Mouse (Mus musculus): ENCODE measurements at regions not wholly inside any gene's neighbourhood (a gene's known extent, or its start where the extent isn't known, plus 50 kb on each side); places are given as distances from the start of the nearest gene placed in this dataset.
A peak's percentile ranks its signal among the peaks of the same experiment; 100 is the strongest.

GRCm38 (mm10) chr5:62545785-62546184, 220.2 kb downstream of the Arap2 start:
- DNase-seq = no peak

GRCm38 (mm10) chr5:62539304-62539703, 226.7 kb downstream of the Arap2 start:
- no peak for DNase-seq

GRCm38 (mm10) chr5:62511827-62512226, 254.1 kb downstream of the Arap2 start:
- DNase-seq = no peak

GRCm38 (mm10) chr5:62483521-62483920, 282.4 kb downstream of the Arap2 start:
- DNase-seq = peak; percentile 5

- no peak for DNase-seq
Observed at GRCm38 (mm10) chr5:62480967-62481366, 285.0 kb downstream of the Arap2 start.

- no peak for DNase-seq
Observed at GRCm38 (mm10) chr5:62473412-62473811, 292.5 kb downstream of the Arap2 start.

GRCm38 (mm10) chr5:62466802-62467201, 299.2 kb downstream of the Arap2 start:
- DNase-seq = no peak

GRCm38 (mm10) chr5:62462574-62462973, 303.4 kb downstream of the Arap2 start:
- no peak for DNase-seq
